Mouse (Mus musculus): Measurements from ENCODE around the gene Hoxd11.

The Hoxd11 gene

DNA sequence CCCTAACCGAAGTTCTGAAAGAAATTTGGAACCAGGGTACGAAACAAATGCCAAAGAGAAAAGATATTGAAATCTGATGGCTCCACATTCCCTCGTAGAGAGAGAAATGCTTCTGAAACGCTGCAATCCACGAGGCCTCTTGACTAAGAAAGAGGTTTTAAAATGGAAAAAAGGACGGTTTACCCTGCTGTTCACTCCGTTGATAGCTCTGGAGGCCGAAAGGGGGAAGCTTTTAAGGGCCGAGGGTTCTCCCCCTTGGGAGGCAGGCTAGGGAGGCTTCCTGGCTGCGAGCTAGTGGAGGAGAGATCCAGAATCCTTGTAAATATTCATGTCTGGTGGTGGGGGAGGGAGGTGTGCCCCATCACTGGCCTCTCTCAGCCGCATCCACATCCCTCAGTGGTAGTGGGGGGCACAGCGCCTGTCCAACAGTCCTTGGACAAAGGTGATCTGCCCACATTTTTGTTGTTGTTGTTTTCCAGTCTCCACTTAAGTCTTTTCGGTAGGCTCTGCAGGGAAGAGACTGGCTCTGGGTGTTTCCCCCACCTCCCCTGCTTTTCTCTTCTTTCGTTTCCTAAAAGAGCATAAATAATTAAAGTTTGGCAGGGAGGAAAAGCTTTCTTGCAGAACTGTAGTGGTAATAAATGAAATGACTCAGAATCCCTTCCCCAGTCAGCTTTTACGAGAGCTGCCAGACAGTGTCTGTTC lies at the start of gene Hoxd11:
TSS of gene Hoxd11 (plus strand) at position 667 of the 705 bp plus-strand sequence.
- Histone ChIP-seq H3K27me3 (ENCODE audit: control insufficient read depth, insufficient read depth, low read length, poor library complexity, severe bottlenecking) (peaks cover 6% of the 10 kb centered on the region), H3K36me3 (ENCODE audit: control insufficient read depth, insufficient read depth, low read length, poor library complexity, severe bottlenecking) (no peaks in the 10 kb centered on the region)

GRCm38 (mm10) chr2:74635412-74635811 lies 43.9 kb upstream of the Hoxd11 start:
- DNase-seq (ENCODE audit: low read depth, low spot score): no peak
- Histone ChIP-seq H3K27me3 (ENCODE audit: control insufficient read depth, insufficient read depth, low read length, poor library complexity, severe bottlenecking) (no peaks in the 10 kb centered on the region; the same call in 1 of the 2 replicates), H3K36me3 (ENCODE audit: control insufficient read depth, insufficient read depth, low read length, poor library complexity, severe bottlenecking) (no peaks in the 10 kb centered on the region)

More for the DNA sequence above, at the start of gene Hoxd11:
- DNase-seq (ENCODE audit: low read depth, low spot score): no peak

- no peak for DNase-seq (ENCODE audit: low read depth, low spot score)
- Histone ChIP-seq H3K27me3 (ENCODE audit: control insufficient read depth, insufficient read depth, low read length, poor library complexity, severe bottlenecking) (no peaks in the 10 kb centered on the region; the same call in 1 of the 2 replicates), H3K36me3 (ENCODE audit: control insufficient read depth, insufficient read depth, low read length, poor library complexity, severe bottlenecking) (no peaks in the 10 kb centered on the region)
Observed at GRCm38 (mm10) chr2:74642431-74642830, 36.9 kb upstream of the Hoxd11 start.

GRCm38 (mm10) chr2:74645631-74646030 lies 33.7 kb upstream of the Hoxd11 start:
- Histone ChIP-seq H3K27me3 (ENCODE audit: control insufficient read depth, insufficient read depth, low read length, poor library complexity, severe bottlenecking) (0 out of 2 replicates have a peak, but pooled peaks cover 2% of the 10 kb centered on the region), H3K36me3 (ENCODE audit: control insufficient read depth, insufficient read depth, low read length, poor library complexity, severe bottlenecking) (no peaks in the 10 kb centered on the region)
- DNase-seq (ENCODE audit: low read depth, low spot score): no peak

- Histone ChIP-seq H3K36me3 (ENCODE audit: control insufficient read depth, insufficient read depth, low read length, poor library complexity, severe bottlenecking) (no peaks in the 10 kb centered on the region), H3K27me3 (ENCODE audit: control insufficient read depth, insufficient read depth, low read length, poor library complexity, severe bottlenecking) (0 out of 2 replicates have a peak, but pooled peaks cover 2% of the 10 kb centered on the region)
- no peak for DNase-seq (ENCODE audit: low read depth, low spot score)
Observed at GRCm38 (mm10) chr2:74647082-74647864, 32.1 kb upstream of the Hoxd11 start.

DNA sequence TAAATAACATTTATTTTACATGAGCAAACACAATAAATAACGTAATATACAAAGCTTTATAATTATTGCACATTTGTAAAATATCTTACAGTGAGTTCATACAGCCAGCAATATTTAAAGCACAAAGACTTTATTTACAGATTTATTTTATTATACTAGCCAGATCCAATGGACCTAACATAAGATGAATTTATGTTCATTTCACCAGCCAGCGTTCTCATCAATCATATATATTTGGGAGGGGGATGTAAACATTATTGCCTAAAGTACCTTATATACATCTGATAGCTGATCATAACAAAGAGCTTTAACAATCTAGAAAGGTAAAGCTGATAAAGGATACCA lies 26.4 kb upstream of the Hoxd11 start:
- DNase-seq (ENCODE audit: low read depth, low spot score): no peak
- Histone ChIP-seq H3K27me3 (ENCODE audit: control insufficient read depth, insufficient read depth, low read length, poor library complexity, severe bottlenecking) (peaks cover 4% of the 10 kb centered on the region), H3K36me3 (ENCODE audit: control insufficient read depth, insufficient read depth, low read length, poor library complexity, severe bottlenecking) (no peaks in the 10 kb centered on the region)

- Histone ChIP-seq H3K27me3 (ENCODE audit: control insufficient read depth, insufficient read depth, low read length, poor library complexity, severe bottlenecking) (peaks cover 4% of the 10 kb centered on the region), H3K36me3 (ENCODE audit: control insufficient read depth, insufficient read depth, low read length, poor library complexity, severe bottlenecking) (no peaks in the 10 kb centered on the region)
- DNase-seq (ENCODE audit: low read depth, low spot score): no peak
Observed at GRCm38 (mm10) chr2:74653781-74654535, 25.4 kb upstream of the Hoxd11 start.

- H3K27me3 ChIP-seq (ENCODE audit: control insufficient read depth, insufficient read depth, low read length, poor library complexity, severe bottlenecking): peaks cover 4% of the 10 kb centered on the region
- no peak for DNase-seq (ENCODE audit: low read depth, low spot score)
- no peaks in the 10 kb centered on the region for H3K36me3 ChIP-seq (ENCODE audit: control insufficient read depth, insufficient read depth, low read length, poor library complexity, severe bottlenecking)
Observed at GRCm38 (mm10) chr2:74654743-74655419, 24.5 kb upstream of the Hoxd11 start.

DNA sequence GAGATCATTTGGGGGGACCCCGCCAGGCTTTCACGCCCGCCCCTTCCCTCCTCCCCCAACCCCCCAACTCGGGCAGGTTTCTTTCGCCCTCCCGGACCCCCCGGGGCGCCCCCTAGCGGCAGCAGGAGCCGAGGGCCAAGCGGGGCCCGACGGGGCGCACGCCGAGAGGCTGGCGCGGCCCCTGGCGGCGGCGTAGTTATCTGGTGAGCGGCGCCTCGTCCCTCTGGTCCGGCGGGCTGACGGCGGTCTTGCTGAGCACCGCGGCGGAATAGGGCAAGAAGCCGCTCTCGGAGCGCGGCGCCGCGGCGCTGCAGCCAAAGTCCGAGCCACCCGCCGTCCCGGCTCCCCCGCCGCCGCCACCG lies 24.0 kb upstream of the Hoxd11 start:
- Histone ChIP-seq H3K36me3 (ENCODE audit: control insufficient read depth, insufficient read depth, low read length, poor library complexity, severe bottlenecking) (no peaks in the 10 kb centered on the region), H3K27me3 (ENCODE audit: control insufficient read depth, insufficient read depth, low read length, poor library complexity, severe bottlenecking) (peaks cover 4% of the 10 kb centered on the region)
- no peak for DNase-seq (ENCODE audit: low read depth, low spot score)

GRCm38 (mm10) chr2:74655821-74656631 lies 23.3 kb upstream of the Hoxd11 start:
- Histone ChIP-seq H3K27me3 (ENCODE audit: control insufficient read depth, insufficient read depth, low read length, poor library complexity, severe bottlenecking) (peaks cover 3% of the 10 kb centered on the region), H3K36me3 (ENCODE audit: control insufficient read depth, insufficient read depth, low read length, poor library complexity, severe bottlenecking) (no peaks in the 10 kb centered on the region)
- DNase-seq (ENCODE audit: low read depth, low spot score): peak; percentile 66

GRCm38 (mm10) chr2:74656632-74657021 lies 22.7 kb upstream of the Hoxd11 start:
- peaks cover 3% of the 10 kb centered on the region for H3K27me3 ChIP-seq (ENCODE audit: control insufficient read depth, insufficient read depth, low read length, poor library complexity, severe bottlenecking)
- no peak for DNase-seq (ENCODE audit: low read depth, low spot score)
- H3K36me3 ChIP-seq (ENCODE audit: control insufficient read depth, insufficient read depth, low read length, poor library complexity, severe bottlenecking): no peaks in the 10 kb centered on the region

GRCm38 (mm10) chr2:74657251-74658023 lies 21.9 kb upstream of the Hoxd11 start:
- no peaks in the 10 kb centered on the region for H3K36me3 ChIP-seq (ENCODE audit: control insufficient read depth, insufficient read depth, low read length, poor library complexity, severe bottlenecking)
- DNase-seq (ENCODE audit: low read depth, low spot score): peak; percentile 34
- H3K27me3 ChIP-seq (ENCODE audit: control insufficient read depth, insufficient read depth, low read length, poor library complexity, severe bottlenecking): peaks cover 3% of the 10 kb centered on the region

DNA sequence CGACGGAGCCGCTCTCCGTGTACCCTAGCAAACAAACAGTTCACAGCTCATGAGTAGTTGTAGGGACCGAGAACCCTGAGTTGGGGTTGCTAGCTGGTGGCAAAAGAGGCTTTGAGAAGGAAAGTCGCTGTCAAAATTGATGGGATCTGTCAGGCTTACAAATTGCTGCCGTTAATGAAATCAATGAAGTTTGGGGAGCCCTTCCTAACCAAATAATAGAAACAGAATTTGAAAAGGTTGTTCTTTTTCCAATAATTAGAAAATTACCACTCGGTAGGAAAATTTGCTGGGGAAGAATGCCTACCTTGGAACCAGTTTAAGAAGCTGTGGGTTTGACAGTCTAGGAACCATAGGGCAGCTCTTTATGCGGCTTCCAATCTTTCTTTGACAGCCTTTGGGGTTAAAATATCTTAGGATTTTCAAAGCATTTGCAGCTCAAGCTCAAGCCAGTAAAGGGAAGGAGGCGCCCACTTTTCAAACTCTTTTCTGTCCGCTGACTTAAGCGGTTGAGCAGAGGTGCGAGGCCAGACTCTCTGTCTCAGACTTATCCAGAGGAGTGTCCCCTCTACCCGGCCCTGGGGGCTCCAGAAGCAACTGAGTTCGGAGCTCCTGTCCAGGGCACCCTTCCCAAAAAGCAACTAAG lies 21.2 kb upstream of the Hoxd11 start:
- Histone ChIP-seq H3K36me3 (ENCODE audit: control insufficient read depth, insufficient read depth, low read length, poor library complexity, severe bottlenecking) (no peaks in the 10 kb centered on the region), H3K27me3 (ENCODE audit: control insufficient read depth, insufficient read depth, low read length, poor library complexity, severe bottlenecking) (peaks cover 3% of the 10 kb centered on the region)
- DNase-seq (ENCODE audit: low read depth, low spot score): no peak

All from splenic B cell, adult 2 months (primary cell).